Mouse (Mus musculus) CH12.LX (cell line): ENCODE results near the gene Gm10912.

Experiments used
- BHLHE40 ChIP-seq: IDR thresholded peaks from 2 replicates; pipeline ENCODE4 v1.6.1; 2011; ENCODE audit warnings: mild to moderate bottlenecking, low read depth, low read length, improper control_type of control experiment
- CTCF ChIP-seq, 2 experiments: IDR thresholded peaks in 1 of 2; conservative IDR thresholded peaks in 1 of 2; 2 replicates each; pipeline ENCODE4 v1.5.1; 2011 to 2012; ENCODE audit warnings: low read depth in 2 of 2, low read length in 2 of 2, improper control_type of control experiment in 1 of 2, inconsistent platforms in 1 of 2, mild to moderate bottlenecking in 1 of 2, moderate library complexity in 1 of 2
- E2F4 ChIP-seq: IDR thresholded peaks from 2 replicates; pipeline ENCODE4 v1.6.1; 2011; ENCODE audit warnings: low read depth, low read length, improper control_type of control experiment; ENCODE audit not compliant: insufficient replicate concordance
- EP300 ChIP-seq: IDR thresholded peaks from 2 replicates; pipeline ENCODE4 v1.6.1; 2011; ENCODE audit warnings: low read length, improper control_type of control experiment
- HCFC1 ChIP-seq: IDR thresholded peaks from 2 replicates; pipeline ENCODE4 v1.6.1; 2012; ENCODE audit warnings: low read depth, mild to moderate bottlenecking, inconsistent platforms, low read length, improper control_type of control experiment
- MAX ChIP-seq: IDR thresholded peaks from 2 replicates; pipeline ENCODE4 v1.6.1; 2011; ENCODE audit warnings: low read length, improper control_type of control experiment
- PAX5 ChIP-seq: IDR thresholded peaks from 2 replicates; pipeline ENCODE4 v1.6.1; 2012; ENCODE audit warnings: low read length, inconsistent platforms, mixed read lengths
- POLR2A ChIP-seq: IDR thresholded peaks from 2 replicates; pipeline ENCODE4 v1.6.1; 2011; ENCODE audit warnings: low read depth, mild to moderate bottlenecking, improper control_type of control experiment, low read length
- POLR2AphosphoS2 ChIP-seq: IDR thresholded peaks from 2 replicates; pipeline ENCODE4 v1.6.1; 2011; ENCODE audit warnings: low read depth, low read length, improper control_type of control experiment
- RAD21 ChIP-seq: IDR thresholded peaks from 2 replicates; pipeline ENCODE4 v1.6.1; 2011; ENCODE audit warnings: low read depth, mild to moderate bottlenecking, low read length, improper control_type of control experiment, moderate library complexity
- USF2 ChIP-seq: conservative IDR thresholded peaks from 2 replicates; pipeline ENCODE4 v1.6.1; 2011; ENCODE audit warnings: low read depth, low read length, improper control_type of control experiment

DNA sequence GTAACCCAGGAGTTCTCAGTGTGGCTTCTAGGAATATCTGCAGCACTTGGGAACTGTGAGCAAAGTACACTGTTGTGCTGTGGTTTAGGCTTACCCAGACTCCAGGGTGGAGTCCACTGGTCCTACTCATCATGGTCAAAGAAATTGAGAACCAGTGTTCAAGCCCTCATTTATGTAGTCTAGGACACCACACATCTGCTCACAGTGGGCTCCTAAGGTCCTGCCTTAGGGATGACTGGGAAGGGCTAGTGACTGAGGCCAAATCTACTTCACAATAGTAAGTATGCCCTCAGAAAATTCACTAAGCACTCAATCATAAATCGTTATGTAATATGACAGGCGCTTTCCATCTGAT, 33.6 kb downstream of the Gm10912 start:
- TF ChIP-seq POLR2A: no peak
- no peak for TF ChIP-seq E2F4
- TF ChIP-seq EP300: no peak
- no peak for TF ChIP-seq CTCF (conservative IDR thresholded peaks at IDR 0.05 in 1 of 2, IDR thresholded peaks at IDR 0.05 in 1 of 2; ENCODE audit: low read depth in 2 of 2, low read length in 2 of 2)
- TF ChIP-seq HCFC1: no peak
- no peak for TF ChIP-seq MAX
- no peak for TF ChIP-seq BHLHE40
- no peak for TF ChIP-seq PAX5
- TF ChIP-seq USF2: no peak
- no peak for TF ChIP-seq POLR2AphosphoS2
- TF ChIP-seq RAD21: no peak
